Mouse (Mus musculus): ENCODE measurements around the gene Ubl3. TPM values are rescaled to one million over a fixed set of nuclear protein-coding genes. Genes with fewer than 3 reads are reported as not detected.

Gene Ubl3
- total and polyA plus RNA-seq, 2 experiments from 2014 or later = 108 to 157 TPM

DNA sequence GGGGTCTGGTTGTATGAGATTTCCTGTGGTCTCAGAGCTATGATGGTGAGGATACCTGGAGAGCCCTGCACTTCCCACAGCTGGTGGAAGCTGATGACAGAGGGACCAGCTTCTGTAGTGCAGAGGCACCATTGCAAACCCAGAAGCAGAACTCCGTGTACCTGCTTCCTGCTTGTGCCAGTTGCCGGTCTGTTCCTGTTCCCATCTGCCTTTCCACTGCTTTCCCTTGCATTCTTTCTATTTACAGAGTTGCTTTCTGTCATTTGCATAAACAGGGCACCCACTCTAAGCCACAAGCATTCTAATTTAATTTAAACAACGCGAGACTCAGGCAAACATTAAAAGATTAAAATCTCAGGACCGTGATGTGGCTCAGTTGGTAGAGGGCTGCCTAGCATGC is 53.0 kb downstream of the Ubl3 start:
- Histone ChIP-seq H3K4me2 (ENCODE audit: low read depth, low read length) (no peak overlapping the region), H3K27ac (no peak overlapping the region), H3K9me3 (ENCODE audit: low read length) (no peaks in the 10 kb centered on the region), H3K4me1 (ENCODE audit: insufficient read depth, low read length) (no peaks in the 10 kb centered on the region), H3K4me3 (ENCODE audit: low read length) (no peak overlapping the region), H3K27me3 (ENCODE audit: insufficient read depth, low read length) (no peaks in the 10 kb centered on the region), H3K9ac (replicated peaks; ENCODE audit: low read length) (no peak overlapping the region), H3K36me3 (ENCODE audit: insufficient read depth, low read length) (no peaks in the 10 kb centered on the region)
- TF ChIP-seq CTCF (IDR thresholded peaks at IDR 0.05; ENCODE audit: low read depth) = no peak
- DNase-seq (ENCODE audit: low spot score) (no peak), ATAC-seq (no peak)
- WGBS = 74% methylated on average over 5 of the region's 5 CpGs

DNA sequence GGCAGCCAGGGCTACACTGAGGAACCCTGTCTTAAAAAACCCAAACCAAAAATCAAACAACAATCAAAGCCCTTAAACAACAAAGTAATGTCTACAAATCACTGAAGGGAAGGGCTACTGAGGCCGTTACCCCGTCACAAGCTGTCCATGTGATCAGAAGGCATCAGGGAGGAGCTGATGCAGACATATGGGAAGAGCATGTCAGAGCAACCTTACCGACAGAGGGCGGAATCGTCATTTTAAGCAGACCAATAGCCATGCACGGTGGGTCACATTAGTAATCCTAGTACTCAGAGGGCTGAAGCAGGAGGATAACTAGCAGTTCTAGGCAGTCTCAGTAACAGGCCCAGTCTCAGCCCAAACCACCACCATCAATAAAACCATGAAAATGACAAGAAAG is 56.6 kb downstream of the Ubl3 start:
- H3K9ac ChIP-seq (replicated peaks; ENCODE audit: low read length) = no peak overlapping the region
- no peak for ATAC-seq
- no peaks in the 10 kb centered on the region for H3K36me3 ChIP-seq (ENCODE audit: insufficient read depth, low read length)
- no peaks in the 10 kb centered on the region for H3K9me3 ChIP-seq (ENCODE audit: low read length)
- H3K4me2 ChIP-seq (ENCODE audit: low read depth, low read length) = no peak overlapping the region
- no peak overlapping the region for H3K4me3 ChIP-seq (ENCODE audit: low read length)
- WGBS = 90% methylated on average over 6 of the region's 6 CpGs
- DNase-seq (ENCODE audit: low spot score) = no peak
- no peak overlapping the region for H3K27ac ChIP-seq
- no peak for TF ChIP-seq CTCF (IDR thresholded peaks at IDR 0.05; ENCODE audit: low read depth)
- H3K4me1 ChIP-seq (ENCODE audit: insufficient read depth, low read length) = no peaks in the 10 kb centered on the region
- no peaks in the 10 kb centered on the region for H3K27me3 ChIP-seq (ENCODE audit: insufficient read depth, low read length)

GRCm38 (mm10) chr5:148495173-148495572 is 57.4 kb downstream of the Ubl3 start:
- no peak for TF ChIP-seq CTCF (IDR thresholded peaks at IDR 0.05; ENCODE audit: low read depth)
- H3K9me3 ChIP-seq (ENCODE audit: low read length) = no peaks in the 10 kb centered on the region
- H3K4me3 ChIP-seq (ENCODE audit: low read length) = no peak overlapping the region
- no peak overlapping the region for H3K4me2 ChIP-seq (ENCODE audit: low read depth, low read length)
- H3K27ac ChIP-seq = no peak overlapping the region
- H3K4me1 ChIP-seq (ENCODE audit: insufficient read depth, low read length) = no peaks in the 10 kb centered on the region
- ATAC-seq = 0 out of 2 replicates have a peak, but pooled peaks have one; percentile 46
- H3K36me3 ChIP-seq (ENCODE audit: insufficient read depth, low read length) = no peaks in the 10 kb centered on the region
- DNase-seq (ENCODE audit: low spot score) = no peak
- H3K27me3 ChIP-seq (ENCODE audit: insufficient read depth, low read length) = no peaks in the 10 kb centered on the region
- 65% methylated on average over 10 of the region's 10 CpGs for WGBS
- no peak overlapping the region for H3K9ac ChIP-seq (replicated peaks; ENCODE audit: low read length)

DNA sequence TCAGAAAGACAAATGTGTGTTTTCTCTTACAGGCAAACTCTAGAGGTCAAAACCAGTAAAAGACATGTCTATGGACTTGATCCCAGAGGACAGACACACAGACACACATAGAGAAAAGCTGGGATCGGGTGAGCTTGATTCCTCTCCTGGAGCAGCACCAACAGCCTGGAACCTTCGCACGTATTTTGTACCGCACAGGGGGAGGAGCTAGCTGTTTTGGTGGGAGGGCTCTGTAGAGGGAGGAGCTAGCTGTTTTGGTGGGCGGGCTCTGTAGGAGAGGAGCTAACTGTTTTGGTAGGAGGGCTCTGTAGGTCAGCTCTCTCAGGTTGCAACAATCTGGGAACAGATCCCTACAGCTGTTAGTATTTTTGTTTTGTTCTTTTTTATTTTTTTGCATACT is 58.3 kb downstream of the Ubl3 start:
- H3K4me1 ChIP-seq (ENCODE audit: insufficient read depth, low read length) = peaks cover 4% of the 10 kb centered on the region; the same call in 1 of the 2 replicates

GRCm38 (mm10) chr5:148493025-148493424 is 59.6 kb downstream of the Ubl3 start:
- Histone ChIP-seq H3K9me3 (ENCODE audit: low read length) (no peaks in the 10 kb centered on the region), H3K27me3 (ENCODE audit: insufficient read depth, low read length) (no peaks in the 10 kb centered on the region), H3K27ac (no peak overlapping the region), H3K4me1 (ENCODE audit: insufficient read depth, low read length) (peaks cover 11% of the 10 kb centered on the region; the same call in 1 of the 2 replicates), H3K4me2 (ENCODE audit: low read depth, low read length) (no peak overlapping the region), H3K36me3 (ENCODE audit: insufficient read depth, low read length) (no peaks in the 10 kb centered on the region), H3K4me3 (ENCODE audit: low read length) (no peak overlapping the region), H3K9ac (replicated peaks; ENCODE audit: low read length) (no peak overlapping the region)
- no peak for DNase-seq (ENCODE audit: low spot score)
- WGBS = 85% methylated on average over 4 of the region's 4 CpGs
- no peak for ATAC-seq
- TF ChIP-seq CTCF (IDR thresholded peaks at IDR 0.05; ENCODE audit: low read depth) = no peak

More for the DNA sequence above, 58.3 kb downstream of the Ubl3 start:
- Histone ChIP-seq H3K9me3 (ENCODE audit: low read length) (no peaks in the 10 kb centered on the region), H3K27ac (no peak overlapping the region), H3K4me2 (ENCODE audit: low read depth, low read length) (no peak overlapping the region), H3K9ac (replicated peaks; ENCODE audit: low read length) (no peak overlapping the region), H3K36me3 (ENCODE audit: insufficient read depth, low read length) (no peaks in the 10 kb centered on the region), H3K4me3 (ENCODE audit: low read length) (no peak overlapping the region), H3K27me3 (ENCODE audit: insufficient read depth, low read length) (no peaks in the 10 kb centered on the region)
- DNase-seq (ENCODE audit: low spot score) = no peak
- no peak for TF ChIP-seq CTCF (IDR thresholded peaks at IDR 0.05; ENCODE audit: low read depth)
- 91% methylated on average over 5 of the region's 5 CpGs for WGBS
- ATAC-seq = no peak

DNA sequence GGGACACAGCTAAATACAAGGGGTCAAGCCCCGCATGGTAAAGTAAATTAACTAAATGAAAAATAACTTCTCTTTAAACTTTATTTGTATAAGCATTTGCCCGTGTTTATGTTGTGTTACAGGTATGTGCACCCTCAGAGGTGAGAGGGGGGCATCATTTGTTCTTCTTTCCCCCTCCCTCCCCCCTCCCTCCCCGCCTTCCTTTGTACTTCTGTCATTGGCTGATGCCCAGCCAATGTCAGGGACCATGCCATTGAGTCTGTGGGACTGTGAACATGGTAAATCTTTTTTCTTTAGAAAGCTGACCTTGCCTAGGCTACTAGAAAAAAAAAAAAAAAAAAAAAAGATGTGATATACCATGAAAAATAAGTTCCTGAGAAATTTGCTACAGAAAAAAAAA is 62.2 kb downstream of the Ubl3 start:
- Histone ChIP-seq H3K4me1 (ENCODE audit: insufficient read depth, low read length) (peaks cover 11% of the 10 kb centered on the region; the same call in 1 of the 2 replicates), H3K9me3 (ENCODE audit: low read length) (no peaks in the 10 kb centered on the region), H3K4me3 (ENCODE audit: low read length) (no peak overlapping the region), H3K27me3 (ENCODE audit: insufficient read depth, low read length) (no peaks in the 10 kb centered on the region), H3K36me3 (ENCODE audit: insufficient read depth, low read length) (no peaks in the 10 kb centered on the region), H3K27ac (peak overlapping the region; percentile 77; the same call in 1 of the 2 replicates), H3K4me2 (ENCODE audit: low read depth, low read length) (peak overlapping the region; percentile 45), H3K9ac (replicated peaks; ENCODE audit: low read length) (no peak overlapping the region)
- DNase-seq (ENCODE audit: low spot score) (peak; percentile 18), ATAC-seq (no peak)
- WGBS = 51% methylated on average over 3 of the region's 3 CpGs
- no peak for TF ChIP-seq CTCF (IDR thresholded peaks at IDR 0.05; ENCODE audit: low read depth)

GRCm38 (mm10) chr5:148489724-148490193 is 62.8 kb downstream of the Ubl3 start:
- DNase-seq (ENCODE audit: low spot score) (peak; percentile 91), ATAC-seq (peak; percentile 85)
- no peak overlapping the region for H3K9ac ChIP-seq (replicated peaks; ENCODE audit: low read length)
- WGBS = 26% methylated on average over 10 of the region's 10 CpGs
- peak overlapping the region; percentile 0; the same call in 1 of the 2 replicates for H3K4me3 ChIP-seq (ENCODE audit: low read length)
- H3K4me2 ChIP-seq (ENCODE audit: low read depth, low read length) = peak overlapping the region; percentile 45
- peak overlapping the region; percentile 77; the same call in 1 of the 2 replicates for H3K27ac ChIP-seq
- H3K36me3 ChIP-seq (ENCODE audit: insufficient read depth, low read length) = no peaks in the 10 kb centered on the region
- H3K27me3 ChIP-seq (ENCODE audit: insufficient read depth, low read length) = no peaks in the 10 kb centered on the region
- peaks cover 11% of the 10 kb centered on the region; the same call in 1 of the 2 replicates for H3K4me1 ChIP-seq (ENCODE audit: insufficient read depth, low read length)
- H3K9me3 ChIP-seq (ENCODE audit: low read length) = no peaks in the 10 kb centered on the region
- TF ChIP-seq CTCF (IDR thresholded peaks at IDR 0.05; ENCODE audit: low read depth) = no peak

Measured in hindbrain, postnatal 0 days (tissue).